Comparison of ENCODE assay signal across 19 mouse cellular contexts in genomic region chr14:102514527-102514926, GRCm38 (mm10).
DNase-seq lines count a peak whose midpoint lies in the region; ATAC-seq and TF ChIP-seq lines count a peak whose summit lies in the region.
"Had no signal": no experiment of that assay in that cellular context is flagged by ENCODE, and none has a peak within 500 bp of the region (broad histone marks: within the 10 kb centered on the region; RNA-seq: fewer than 3 reads in every experiment).

No protein-coding gene starts in this region.

- H3K36me3 ChIP-seq in kidney, adult 2 months (ENCODE audit: control insufficient read depth, insufficient read depth, low read length): no peaks in the 10 kb centered on the region
- H3K36me3 ChIP-seq in kidney, embryonic 14.5 days (ENCODE audit: control insufficient read depth, insufficient read depth, low read length): no peaks in the 10 kb centered on the region
- H3K36me3 ChIP-seq in lung, postnatal 0 days (ENCODE audit: insufficient read depth, low read length): no peaks in the 10 kb centered on the region
- H3K36me3 ChIP-seq: embryonic facial prominence, embryonic 12.5 days; forebrain, embryonic 15.5 days; heart, embryonic 13.5 days had no signal

- no peak for TF ChIP-seq EP300 in lung, postnatal 0 days (IDR thresholded peaks at IDR 0.05)

- DNase-seq in kidney, adult 2 months: peak; percentile 56
- no peak for DNase-seq in kidney, postnatal 25 days
- DNase-seq in kidney, postnatal 14 days: peak; percentile 27
- DNase-seq in lung, postnatal 0 days (ENCODE audit: low spot score): peak; percentile 34
- DNase-seq in lung, postnatal 4 days: no peak
- DNase-seq: adrenal gland, postnatal 14 days; cerebellum, adult 11-12 months; cerebellum, adult 9-10 months; cerebellum, postnatal 25 days; gastrocnemius, postnatal 36 days; heart, adult 11 months; heart, postnatal 10 days had no signal

- H3K4me1 ChIP-seq in kidney, adult 2 months (ENCODE audit: control insufficient read depth, insufficient read depth, low read length): no peaks in the 10 kb centered on the region
- H3K4me1 ChIP-seq in kidney, embryonic 14.5 days (ENCODE audit: control insufficient read depth, insufficient read depth, low read length): no peaks in the 10 kb centered on the region
- H3K4me1 ChIP-seq in lung, postnatal 0 days (ENCODE audit: insufficient read depth, low read depth, low read length): no peaks in the 10 kb centered on the region
- H3K4me1 ChIP-seq: forebrain, embryonic 15.5 days had no signal

- H3K4me2 ChIP-seq in kidney, embryonic 14.5 days (replicated peaks; ENCODE audit: low read depth, low read length): no peak overlapping the region
- no peak overlapping the region for H3K4me2 ChIP-seq in lung, postnatal 0 days (replicated peaks; ENCODE audit: low read depth, low read length)
- H3K4me2 ChIP-seq: embryonic facial prominence, embryonic 12.5 days; forebrain, embryonic 15.5 days; heart, embryonic 13.5 days had no signal

- no peaks in the 10 kb centered on the region for H3K27me3 ChIP-seq in kidney, adult 2 months (replicated peaks; ENCODE audit: control insufficient read depth, insufficient read depth, low read length)
- no peaks in the 10 kb centered on the region for H3K27me3 ChIP-seq in kidney, embryonic 14.5 days (ENCODE audit: control insufficient read depth, insufficient read depth, low read length)
- H3K27me3 ChIP-seq in lung, postnatal 0 days (replicated peaks; ENCODE audit: insufficient read depth, low read length): no peaks in the 10 kb centered on the region
- H3K27me3 ChIP-seq: CH12.LX; embryonic facial prominence, embryonic 12.5 days; forebrain, embryonic 15.5 days; heart, embryonic 13.5 days had no signal

- no peak for TF ChIP-seq POLR2A in kidney, adult 2 months (IDR thresholded peaks at IDR 0.05; ENCODE audit: low read depth, low read length)

- H3K9me3 ChIP-seq in kidney, embryonic 14.5 days (ENCODE audit: control insufficient read depth, low read length): no peaks in the 10 kb centered on the region
- H3K9me3 ChIP-seq in lung, postnatal 0 days (ENCODE audit: low read length): no peaks in the 10 kb centered on the region
- H3K9me3 ChIP-seq: embryonic facial prominence, embryonic 12.5 days; forebrain, embryonic 15.5 days; heart, embryonic 13.5 days had no signal

- no peak overlapping the region for H3K4me3 ChIP-seq in kidney, adult 2 months (ENCODE audit: insufficient read depth, low read depth, low read length)
- H3K4me3 ChIP-seq in kidney, embryonic 14.5 days (ENCODE audit: low read length): no peak overlapping the region
- no peak overlapping the region for H3K4me3 ChIP-seq in lung, postnatal 0 days (ENCODE audit: low read depth, low read length)
- H3K4me3 ChIP-seq: embryonic facial prominence, embryonic 12.5 days; forebrain, embryonic 15.5 days; heart, embryonic 13.5 days had no signal

- ATAC-seq in kidney, embryonic 14.5 days (ENCODE audit: low FRiP score, low TSS enrichment): no peak
- ATAC-seq in lung, postnatal 0 days: peak; percentile 23
- ATAC-seq: activated CD4-positive, CD25-positive, alpha-beta regulatory T cell, adult 4 months; forebrain, embryonic 15.5 days; Patski had no signal

- WGBS in kidney, adult 2 months: 29% methylated on average over 2 of the region's 2 CpGs
- 46% methylated on average over 2 of the region's 2 CpGs for WGBS in kidney, embryonic 14.5 days
- WGBS in lung, postnatal 0 days: 34% methylated on average over 2 of the region's 2 CpGs

- TF ChIP-seq CTCF in kidney, adult 2 months (conservative IDR thresholded peaks at IDR 0.05; ENCODE audit: insufficient read depth, insufficient read length, low read depth, low read length): no peak
- TF ChIP-seq CTCF in lung, postnatal 0 days (IDR thresholded peaks at IDR 0.05): no peak

- H3K9ac ChIP-seq in kidney, embryonic 14.5 days (ENCODE audit: low read depth, low read length): no peak overlapping the region
- no peak overlapping the region for H3K9ac ChIP-seq in lung, postnatal 0 days (replicated peaks; ENCODE audit: low read depth)
- H3K9ac ChIP-seq: embryonic facial prominence, embryonic 12.5 days; forebrain, embryonic 15.5 days; heart, embryonic 13.5 days had no signal

- no peak overlapping the region for H3K27ac ChIP-seq in kidney, adult 2 months (ENCODE audit: insufficient read depth, low read depth, low read length)
- no peak overlapping the region for H3K27ac ChIP-seq in kidney, embryonic 14.5 days (ENCODE audit: low read depth, low read length)
- no peak overlapping the region for H3K27ac ChIP-seq in lung, postnatal 0 days (ENCODE audit: low read length)
- H3K27ac ChIP-seq: embryonic facial prominence, embryonic 12.5 days; forebrain, embryonic 15.5 days; heart, embryonic 13.5 days had no signal

Comparison
In these comparisons a context has a peak if more than half of its experiments do, and no peak if none do; other contexts are left out.
1. DNase-seq: peak in kidney, adult 2 months (single experiment), kidney, postnatal 14 days (single experiment) and lung, postnatal 0 days (single experiment); none in kidney, postnatal 25 days (0 of 2) and lung, postnatal 4 days (0 of 2).